Mouse (Mus musculus): ENCODE results near the gene St6galnac1.
A peak's percentile ranks its signal among the peaks of the same experiment; 100 is the strongest.
"Not testable (repeated sequence)": the region's sequence is repeated elsewhere in the genome, so short reads cannot be mapped to it uniquely, and the experiment has no call there.

Gene St6galnac1

DNA sequence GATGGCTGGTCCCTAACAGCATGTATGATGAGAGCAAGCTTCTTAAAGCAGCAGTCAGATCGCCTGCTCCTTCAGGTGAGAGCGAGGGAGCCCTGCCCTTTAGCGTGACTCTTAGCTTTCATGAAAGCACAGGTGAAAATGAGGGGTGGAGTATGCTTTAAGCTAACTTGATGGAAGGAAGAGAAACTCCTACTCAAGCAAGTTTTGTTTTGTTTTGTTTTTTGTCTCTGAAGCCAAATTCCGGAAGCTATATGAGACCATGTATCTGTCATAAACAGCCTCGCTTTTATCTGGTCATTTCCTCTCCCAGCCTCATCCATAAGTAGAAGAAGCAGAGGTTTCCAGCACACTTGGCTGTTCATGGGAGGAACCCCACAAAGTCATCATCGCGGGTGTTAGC, at the start of gene St6galnac1:
TSS of gene St6galnac1 (minus strand) at position 101 of the 400 bp plus-strand sequence.
- DNase-seq, result no peak

- DNase-seq, result not testable (repeated sequence)
Measured at GRCm38 (mm10) chr11:116823885-116824284, 48.6 kb upstream of the St6galnac1 start.

GRCm38 (mm10) chr11:116823255-116823654, 47.9 kb upstream of the St6galnac1 start:
- DNase-seq, result no peak

- DNase-seq, result no peak
Measured at GRCm38 (mm10) chr11:116822626-116823025, 47.3 kb upstream of the St6galnac1 start.

- DNase-seq, result no peak
Measured at GRCm38 (mm10) chr11:116822215-116822614, 46.9 kb upstream of the St6galnac1 start.

- no peak for DNase-seq
Measured at GRCm38 (mm10) chr11:116821057-116821940, 46.0 kb upstream of the St6galnac1 start.

GRCm38 (mm10) chr11:116819932-116820593, 44.8 kb upstream of the St6galnac1 start:
- no peak for DNase-seq

GRCm38 (mm10) chr11:116818722-116819121, 43.4 kb upstream of the St6galnac1 start:
- peak; percentile 45 to 60 for DNase-seq

GRCm38 (mm10) chr11:116817567-116817966, 42.3 kb upstream of the St6galnac1 start:
- DNase-seq, result no peak

GRCm38 (mm10) chr11:116816769-116817168, 41.5 kb upstream of the St6galnac1 start:
- no peak for DNase-seq

GRCm38 (mm10) chr11:116814884-116815415, 39.6 kb upstream of the St6galnac1 start:
- DNase-seq, result no peak

DNA sequence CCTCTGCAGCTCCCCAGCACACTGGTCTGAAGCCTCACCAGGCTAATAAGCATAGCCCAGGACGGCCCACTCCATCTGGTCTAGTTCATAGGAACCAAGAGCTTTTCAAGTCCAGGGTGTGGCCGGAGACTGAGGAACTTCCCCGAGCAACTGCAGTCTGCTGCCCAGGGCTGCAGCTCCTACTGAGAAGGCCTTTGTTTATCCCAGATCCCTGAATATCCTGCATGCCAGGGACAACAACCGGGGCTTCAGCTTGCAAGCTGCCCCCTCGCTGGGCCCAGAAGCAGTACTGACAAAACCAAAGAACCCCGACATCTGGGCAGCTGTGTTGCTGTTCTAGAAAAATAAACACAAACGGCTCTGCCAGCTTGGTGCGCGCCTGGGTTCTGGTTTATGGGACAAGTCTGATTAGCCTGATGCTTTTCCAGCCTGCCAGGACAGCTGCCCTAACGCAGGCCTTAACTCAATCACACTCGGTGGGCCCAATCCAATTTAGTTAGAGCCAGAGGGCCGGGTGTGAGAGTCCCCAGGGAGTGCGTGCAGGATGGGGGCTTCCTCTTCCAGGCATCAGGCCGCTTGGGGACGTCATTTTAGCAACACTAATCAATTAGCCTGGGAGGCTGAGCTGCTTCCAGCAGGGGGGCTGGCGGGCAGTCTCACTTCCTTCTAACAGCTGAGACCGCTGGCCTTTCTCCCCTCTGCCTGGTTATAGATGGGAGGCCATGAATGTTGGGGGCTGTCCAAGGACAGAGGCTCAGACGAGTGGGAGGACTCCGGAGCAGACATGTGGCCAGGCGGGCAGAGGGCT, 39.0 kb upstream of the St6galnac1 start:
- no peak for DNase-seq

DNA sequence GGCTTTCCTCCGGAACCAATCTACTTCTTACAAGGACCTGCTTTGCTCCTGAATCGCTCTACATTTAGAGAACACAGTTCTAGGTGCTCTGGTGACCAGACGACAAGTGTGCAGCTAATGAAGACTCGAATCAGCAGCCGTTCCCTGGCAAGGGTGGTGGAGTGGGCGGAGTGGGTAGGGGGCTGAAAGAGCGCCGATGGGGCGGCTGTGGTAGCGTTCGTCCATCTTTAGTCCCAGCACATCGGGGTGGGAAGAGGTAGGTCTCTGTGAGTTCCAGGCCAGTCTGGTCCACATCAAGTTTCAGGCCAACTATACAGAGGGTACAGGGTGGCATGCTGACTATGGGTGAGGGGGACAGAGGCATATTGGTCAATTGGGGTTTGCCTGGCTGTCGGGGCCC, 38.3 kb upstream of the St6galnac1 start:
- no peak for DNase-seq

DNA sequence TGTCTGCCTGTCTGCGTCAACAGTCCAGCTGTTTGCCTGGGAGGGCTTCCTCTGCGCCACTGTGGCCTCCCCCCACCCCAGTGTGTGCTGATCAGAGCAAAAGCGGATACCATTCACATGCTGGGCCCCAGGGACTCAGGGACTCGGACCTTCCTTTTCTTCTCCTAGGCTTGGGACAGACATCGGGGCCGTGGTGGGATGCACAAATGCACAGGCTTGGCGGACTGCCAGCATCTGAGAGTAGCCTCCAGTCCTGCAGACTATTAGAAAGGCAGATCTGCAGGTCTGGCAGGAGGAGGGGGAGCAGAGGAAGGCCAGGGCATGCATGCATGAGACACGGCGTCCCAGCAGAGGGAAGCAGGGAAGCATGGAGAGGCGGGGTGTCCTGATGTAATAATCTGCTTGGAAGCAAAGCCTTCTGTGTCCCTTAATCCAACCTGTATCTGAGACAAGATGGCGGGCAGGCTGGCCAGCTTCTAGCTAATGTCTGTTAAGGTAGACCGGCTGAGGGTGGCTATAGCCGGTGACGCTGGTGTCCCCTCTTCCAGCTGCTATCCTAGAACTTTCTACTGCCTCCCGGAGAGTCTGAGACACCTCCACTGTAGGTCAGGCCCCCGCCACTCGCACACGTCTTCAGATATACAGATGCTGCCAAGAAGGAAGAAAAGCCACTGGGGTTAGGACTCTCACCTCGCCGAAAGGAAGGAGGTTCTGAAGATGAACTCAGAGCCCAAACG, 37.7 kb upstream of the St6galnac1 start:
- no peak for DNase-seq

GRCm38 (mm10) chr11:116810983-116811901, 35.9 kb upstream of the St6galnac1 start:
- peak; percentile 72 to 81 for DNase-seq

DNA sequence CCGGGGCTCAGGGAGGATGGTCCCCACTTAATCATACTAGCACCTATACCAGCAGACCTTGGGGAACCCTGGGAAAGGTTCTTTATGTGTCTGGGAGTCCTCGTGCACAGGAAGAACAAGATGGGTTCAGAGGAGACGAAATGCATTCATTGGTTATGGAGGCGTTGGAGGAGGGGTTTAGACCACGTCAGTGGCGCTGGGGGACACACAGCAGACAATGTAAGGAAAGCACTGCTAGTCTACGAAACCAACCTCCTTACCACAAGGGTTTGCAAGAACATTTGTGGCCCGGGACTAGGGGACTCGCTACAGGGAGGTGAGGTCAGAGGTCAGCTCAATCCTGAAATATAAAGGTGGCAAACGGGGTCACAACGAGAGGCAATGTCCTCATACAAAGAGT, 35.2 kb upstream of the St6galnac1 start:
- DNase-seq, result no peak

DNA sequence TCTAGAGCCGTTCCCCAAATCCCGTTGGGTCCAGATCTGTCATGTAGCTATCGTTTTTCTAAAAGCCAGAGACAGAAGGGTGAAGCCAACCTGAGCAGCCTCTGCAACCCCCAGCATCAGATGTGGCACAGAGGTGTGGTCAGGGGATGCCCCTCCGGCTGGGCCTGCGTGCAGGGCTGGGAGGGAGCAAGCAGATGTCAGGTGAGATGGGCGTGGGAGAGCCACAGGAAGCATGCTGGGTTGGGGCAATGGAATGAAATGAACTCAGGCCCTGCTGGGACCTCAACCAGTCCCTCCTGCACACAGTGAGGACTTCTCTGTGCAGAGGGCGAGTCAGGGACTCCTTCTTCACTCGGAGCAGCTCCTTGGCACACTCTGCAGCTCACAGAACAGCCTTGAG, 34.2 kb upstream of the St6galnac1 start:
- no peak for DNase-seq

- DNase-seq, result no peak
Measured at GRCm38 (mm10) chr11:116808811-116809395, 33.6 kb upstream of the St6galnac1 start.

DNA sequence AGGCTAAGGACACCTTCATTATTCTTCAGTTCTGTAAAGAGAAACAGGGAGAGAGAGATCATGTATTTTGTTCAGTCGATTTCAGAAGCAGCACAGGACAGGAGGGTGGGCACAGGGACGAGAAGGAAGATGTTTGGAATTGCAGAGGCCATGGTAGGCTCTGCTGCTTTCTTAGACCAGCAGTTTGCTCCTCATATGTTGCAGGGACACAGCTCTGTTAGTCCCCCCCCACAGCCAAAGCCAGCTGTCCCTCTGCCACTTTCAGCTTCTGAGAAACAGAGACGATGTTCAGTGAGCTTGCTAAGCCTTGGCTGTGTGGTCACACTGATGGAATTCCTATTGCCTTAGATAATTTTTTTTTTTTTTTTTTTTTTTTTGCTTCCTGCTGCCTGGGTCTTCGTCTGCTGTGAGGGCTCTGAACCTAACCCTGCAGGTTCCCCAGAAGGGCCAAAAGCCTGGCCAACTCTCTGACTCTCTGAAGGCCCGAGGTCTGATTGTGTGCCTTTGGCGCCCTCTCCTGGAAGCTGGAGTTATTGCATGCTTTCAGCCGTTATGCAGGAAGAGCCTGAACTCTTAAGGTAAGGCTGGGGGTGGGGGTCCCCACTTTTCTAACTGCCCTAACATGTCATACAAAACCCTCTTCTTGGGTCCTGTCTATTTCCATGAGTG, 32.8 kb upstream of the St6galnac1 start:
- peak; percentile 88 to 95 for DNase-seq

DNA sequence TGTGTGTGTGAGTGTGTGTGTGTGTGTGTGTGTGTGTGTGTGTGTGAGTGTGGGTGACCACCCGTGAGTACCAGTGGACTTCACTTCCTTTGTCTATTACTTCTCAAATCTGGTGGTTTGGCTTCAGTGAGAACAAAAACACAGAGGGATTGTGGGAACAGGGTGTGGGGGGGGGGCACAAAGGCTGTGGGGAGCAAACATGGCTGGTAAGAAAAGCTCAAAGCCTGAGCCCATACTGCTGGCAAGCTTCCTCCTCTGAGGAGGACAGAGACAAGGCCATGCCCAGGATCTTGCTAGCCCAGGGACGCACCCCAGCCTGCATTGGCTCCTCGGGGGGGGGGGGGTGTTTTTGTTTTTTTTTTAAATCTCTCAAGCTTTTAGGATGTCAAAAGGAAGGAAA, 32.2 kb upstream of the St6galnac1 start:
- DNase-seq, result no peak

Measured in cerebellum, postnatal 36 days (tissue).